Mouse (Mus musculus) liver, adult (tissue): ENCODE results near the gene Znrf4.

Experiments used
- GATA4 ChIP-seq: IDR thresholded peaks from 2 replicates; pipeline ENCODE4 v1.6.1; 2014; ENCODE audit warnings: mild to moderate bottlenecking, low read length; ENCODE audit not compliant: insufficient replicate concordance

The Znrf4 gene

GRCm38 (mm10) chr17:56509021-56509640 lies 3.1 kb downstream of the Znrf4 start:
- no peak for TF ChIP-seq GATA4

GRCm38 (mm10) chr17:56507161-56508068 lies 4.8 kb downstream of the Znrf4 start:
- no peak for TF ChIP-seq GATA4

- no peak for TF ChIP-seq GATA4
Measured at GRCm38 (mm10) chr17:56506417-56507065, 5.7 kb downstream of the Znrf4 start.

- TF ChIP-seq GATA4 = no peak
Measured at GRCm38 (mm10) chr17:56505401-56505800, 6.8 kb downstream of the Znrf4 start.

- TF ChIP-seq GATA4 = no peak
Measured at GRCm38 (mm10) chr17:56502526-56502925, 9.7 kb downstream of the Znrf4 start.

GRCm38 (mm10) chr17:56499229-56499628 lies 13.0 kb downstream of the Znrf4 start:
- no peak for TF ChIP-seq GATA4

- no peak for TF ChIP-seq GATA4
Measured at GRCm38 (mm10) chr17:56494480-56494879, 17.8 kb downstream of the Znrf4 start.

GRCm38 (mm10) chr17:56493841-56494240 lies 18.4 kb downstream of the Znrf4 start:
- no peak for TF ChIP-seq GATA4

- no peak for TF ChIP-seq GATA4
Measured at GRCm38 (mm10) chr17:56490438-56491152, 21.6 kb downstream of the Znrf4 start.

- TF ChIP-seq GATA4 = no peak
Measured at GRCm38 (mm10) chr17:56488028-56488427, 24.2 kb downstream of the Znrf4 start.

GRCm38 (mm10) chr17:56487441-56487888 lies 24.8 kb downstream of the Znrf4 start:
- TF ChIP-seq GATA4 = no peak

GRCm38 (mm10) chr17:56485926-56486325 lies 26.3 kb downstream of the Znrf4 start:
- no peak for TF ChIP-seq GATA4

- TF ChIP-seq GATA4 = no peak
Measured at GRCm38 (mm10) chr17:56485118-56485517, 27.1 kb downstream of the Znrf4 start.

GRCm38 (mm10) chr17:56482671-56483070 lies 29.6 kb downstream of the Znrf4 start:
- no peak for TF ChIP-seq GATA4

GRCm38 (mm10) chr17:56479358-56479757 lies 32.9 kb downstream of the Znrf4 start:
- TF ChIP-seq GATA4 = no peak
